Comparison of ENCODE assay signal across 3 mouse cellular contexts in the genomic region with DNA sequence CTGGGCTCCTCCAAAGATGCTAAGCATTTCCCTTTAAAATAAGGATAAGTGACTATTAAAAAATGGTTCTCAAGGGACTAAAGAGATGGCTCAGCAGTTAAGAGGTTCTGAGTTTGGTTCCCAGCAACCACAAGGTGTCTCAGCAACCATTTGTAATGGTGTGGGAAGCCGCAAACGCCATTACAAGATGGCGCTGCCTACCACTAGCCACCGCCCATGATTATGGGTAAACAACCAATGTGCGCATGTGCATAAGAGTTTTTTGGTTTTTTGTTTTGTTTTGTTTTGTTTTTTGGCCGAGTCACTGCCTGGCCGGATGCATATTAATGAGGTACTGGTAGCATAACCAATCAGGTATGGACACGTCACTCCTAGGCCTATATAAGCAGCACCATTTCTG. TPM values are rescaled to one million over a fixed set of nuclear protein-coding genes. Genes with fewer than 3 reads are reported as not detected.
"Had no signal": no experiment of that assay in that cellular context is flagged by ENCODE, and none has a peak within 500 bp of the region (broad histone marks: within the 10 kb centered on the region; RNA-seq: fewer than 3 reads in every experiment).

No protein-coding gene starts in this region.

RNA-seq across cellular contexts. Expression of a gene that starts 33.8 kb away (rescaled TPM):
- polyA plus RNA-seq: small intestine, adult 2 months; spleen, adult 2 months; thymus, adult 2 months had no signal
